Mouse (Mus musculus): ENCODE data around the gene Pgpep1l.

GRCm38 (mm10) chr7:68259523-68260081 lies 4.4 kb downstream of the Pgpep1l start:
- TF ChIP-seq CTCF (IDR thresholded peaks at IDR 0.05; ENCODE audit: extremely low read depth, insufficient read length, insufficient replicate concordance, low read depth, low read length) (no peak), POLR2A (IDR thresholded peaks at IDR 0.05; ENCODE audit: low read depth, low read length) (no peak)

Measured in small intestine, adult 2 months (tissue).